ENCODE assay signal across 9 mouse cellular contexts in genomic region chr11:24370198-24370860, GRCm38 (mm10).
DNase-seq lines count a peak whose midpoint lies in the region; ATAC-seq and TF ChIP-seq lines count a peak whose summit lies in the region.
"Had no signal": no experiment of that assay in that cellular context is flagged by ENCODE, and none has a peak within 500 bp of the region (broad histone marks: within the 10 kb centered on the region; RNA-seq: fewer than 3 reads in every experiment).

No protein-coding gene starts in this region.

- intact Hi-C loops in heart, postnatal 25 days (cut with DNase I) = no loop called here

- H3K27me3 ChIP-seq in heart, embryonic 12.5 days (replicated peaks) = no peaks in the 10 kb centered on the region

- peaks cover 7% of the 10 kb centered on the region for H3K4me1 ChIP-seq in heart, embryonic 12.5 days (replicated peaks)

- no peak for TF ChIP-seq CTCF in brain, embryonic 14.5 days (IDR thresholded peaks at IDR 0.05; ENCODE audit: borderline replicate concordance, extremely low read depth, insufficient read depth, insufficient read length)

- H3K9ac ChIP-seq in heart, embryonic 12.5 days = no peak overlapping the region

- H3K36me3 ChIP-seq in heart, embryonic 12.5 days = no peaks in the 10 kb centered on the region

- H3K9me3 ChIP-seq in heart, embryonic 12.5 days (replicated peaks) = no peaks in the 10 kb centered on the region

- no peak for ATAC-seq in heart, embryonic 12.5 days (ENCODE audit: insufficient number of reproducible peaks, low FRiP score)
- peak; percentile 67 for ATAC-seq in granulocyte monocyte progenitor cell, adult 5-6 weeks (replicated peaks; ENCODE audit: poor library complexity, severe bottlenecking)
- peak; percentile 58 for ATAC-seq in megakaryocyte progenitor cell, adult 5-6 weeks (replicated peaks; ENCODE audit: poor library complexity)

- DNase-seq in heart, postnatal 25 days (ENCODE audit: low spot score) = no peak
- DNase-seq in brain, embryonic 14.5 days (ENCODE audit: low read depth) = peak; percentile 98
- no peak for DNase-seq in spleen, postnatal 10 days (ENCODE audit: low spot score in 2 of 2)
- DNase-seq in adrenal gland, adult 2 months = no peak
- DNase-seq in urinary bladder, postnatal 14 days (ENCODE audit: low spot score) = no peak

- peak overlapping the region; percentile 0; the same call in 1 of the 2 replicates for H3K4me2 ChIP-seq in heart, embryonic 12.5 days

- WGBS in heart, embryonic 12.5 days = 26% methylated on average over 15 of the region's 15 CpGs

- no peak for TF ChIP-seq POLR2A in brain, embryonic 14.5 days (IDR thresholded peaks at IDR 0.05; ENCODE audit: borderline replicate concordance, extremely low read depth, insufficient read depth, insufficient read length, poor library complexity, severe bottlenecking)

- no peak overlapping the region for H3K27ac ChIP-seq in heart, embryonic 12.5 days (ENCODE audit: poor library complexity, severe bottlenecking)

- H3K4me3 ChIP-seq in heart, embryonic 12.5 days = no peak overlapping the region
- H3K4me3 ChIP-seq: myocyte had no signal
